Mouse (Mus musculus): ENCODE data around the gene Foxn3. TPM values are rescaled to one million over a fixed set of nuclear protein-coding genes. Genes with fewer than 3 reads are reported as not detected.
A peak's percentile ranks its signal among the peaks of the same experiment; 100 is the strongest.

The Foxn3 gene
- total RNA-seq, 2 experiments from 2014 or later = 128 to 143 TPM

GRCm38 (mm10) chr12:99243316-99243715 lies 320.1 kb downstream of the Foxn3 start:
- intact Hi-C loops (cut with DNase I) = no loop called here
- no peak for DNase-seq

DNA sequence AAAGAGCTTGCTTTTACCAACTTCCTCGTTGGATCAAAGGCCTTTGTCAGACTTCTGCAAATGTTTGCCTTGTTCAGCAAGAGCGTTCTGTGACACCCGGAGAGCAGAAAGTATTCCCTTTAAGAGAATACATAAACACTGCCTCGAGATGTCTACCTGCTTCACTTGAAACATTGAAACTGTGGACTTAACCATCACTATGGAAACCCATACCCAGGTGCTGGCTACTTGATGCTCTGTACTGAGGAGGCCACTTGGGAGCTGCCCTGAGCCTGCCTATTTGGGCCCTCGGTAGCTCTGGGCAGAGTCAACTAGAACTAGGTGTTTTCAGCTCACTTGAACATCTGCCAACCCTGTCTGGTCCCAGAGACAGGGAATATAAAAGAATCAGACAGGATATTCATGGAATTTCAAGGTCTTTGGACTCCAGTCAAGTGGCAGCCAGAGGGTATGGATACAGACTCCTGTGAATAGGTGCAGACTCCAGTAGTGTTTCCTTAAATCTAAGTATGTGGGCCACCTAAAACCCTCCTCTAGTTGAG lies 323.1 kb downstream of the Foxn3 start:
- intact Hi-C loops (cut with DNase I) = no loop called here
- DNase-seq = no peak

DNA sequence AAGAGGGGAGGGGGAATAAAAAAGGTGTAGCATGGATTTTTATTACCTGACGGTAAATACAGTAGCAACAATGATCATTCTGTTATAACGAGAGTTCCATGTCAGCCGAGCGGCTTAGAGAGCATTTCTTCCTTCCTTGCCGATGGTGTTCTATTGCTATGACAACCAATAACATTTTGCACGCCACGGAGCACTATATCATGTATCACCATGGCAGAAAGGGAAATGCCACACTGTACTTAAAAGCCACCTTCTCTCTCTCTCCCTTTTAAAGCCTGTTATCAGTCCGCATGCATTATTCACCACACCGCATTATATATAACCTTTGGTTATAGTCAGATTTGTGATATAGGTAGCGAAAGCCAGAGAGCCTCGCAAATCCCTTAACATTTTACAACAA lies 323.6 kb downstream of the Foxn3 start:
- intact Hi-C loops (cut with DNase I) = no loop called here
- no peak for DNase-seq

- DNase-seq = no peak
- intact Hi-C loops (cut with DNase I) = no loop called here
These were observed 325.9 kb downstream of the Foxn3 start for GRCm38 (mm10) chr12:99237497-99237896.

DNA sequence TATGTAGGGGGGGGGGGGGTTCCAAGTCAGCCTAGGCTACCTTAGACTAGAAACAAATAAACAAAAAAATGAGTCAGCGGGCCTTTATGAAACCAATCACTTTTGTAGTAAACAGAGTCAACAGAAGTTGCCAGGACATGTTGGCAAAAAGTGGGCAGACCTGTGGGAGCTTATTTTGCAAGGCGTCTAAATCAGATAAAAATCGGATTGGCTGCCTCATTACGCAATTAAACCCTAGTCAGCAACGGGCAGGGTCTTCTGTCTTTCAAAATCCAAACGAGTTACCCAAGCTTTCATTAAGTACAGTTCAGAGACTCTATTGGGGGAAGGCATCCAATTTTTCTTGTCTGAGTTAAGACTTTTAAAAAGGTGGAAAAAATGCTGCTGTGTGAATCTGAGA lies 329.0 kb downstream of the Foxn3 start:
- intact Hi-C loops (cut with DNase I) = no loop called here

GRCm38 (mm10) chr12:99233386-99233785 lies 330.0 kb downstream of the Foxn3 start:
- intact Hi-C loops (cut with DNase I) = no loop called here

More for the DNA sequence above, 329.0 kb downstream of the Foxn3 start:
- DNase-seq = no peak

DNA sequence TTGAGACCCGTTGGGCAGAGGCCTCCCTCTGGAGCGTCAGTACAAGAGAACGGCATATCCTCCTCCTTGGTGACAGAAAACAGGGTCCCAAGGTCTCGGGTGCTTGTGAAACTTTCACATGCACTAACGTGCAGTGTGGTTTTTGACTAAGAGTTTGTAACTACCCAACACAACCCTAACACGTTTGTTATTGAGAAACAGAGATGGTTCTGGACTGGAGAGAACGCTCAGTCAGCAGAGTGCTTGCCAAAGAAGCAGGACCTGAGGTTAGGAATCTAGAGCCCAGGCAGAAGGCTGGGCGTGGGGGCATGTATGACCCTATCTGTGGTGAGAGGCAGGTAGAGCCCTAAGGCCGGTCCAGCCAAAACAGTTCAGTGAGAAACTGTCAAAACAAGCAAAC lies 330.9 kb downstream of the Foxn3 start:
- intact Hi-C loops (cut with DNase I) = no loop called here
- no peak for DNase-seq

More at GRCm38 (mm10) chr12:99233386-99233785, 330.0 kb downstream of the Foxn3 start:
- peak; percentile 65 to 69 for DNase-seq

- intact Hi-C loops (cut with DNase I) = no loop called here
- no peak for DNase-seq
These were observed 332.1 kb downstream of the Foxn3 start for GRCm38 (mm10) chr12:99231321-99231720.

DNA sequence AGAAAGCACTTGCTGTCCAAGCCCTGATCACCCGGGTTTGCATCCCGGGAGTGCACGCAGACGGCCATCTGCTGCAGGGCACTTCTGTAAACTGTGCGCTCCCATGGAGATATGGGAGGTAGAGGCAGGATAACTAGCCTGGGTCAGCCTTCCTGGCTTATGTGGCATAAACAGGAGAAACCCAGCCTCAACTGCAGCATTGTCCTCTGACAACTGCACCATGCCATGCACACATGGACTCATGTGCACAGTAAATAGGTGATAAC lies 332.7 kb downstream of the Foxn3 start:
- no peak for DNase-seq
- intact Hi-C loops (cut with DNase I) = no loop called here

DNA sequence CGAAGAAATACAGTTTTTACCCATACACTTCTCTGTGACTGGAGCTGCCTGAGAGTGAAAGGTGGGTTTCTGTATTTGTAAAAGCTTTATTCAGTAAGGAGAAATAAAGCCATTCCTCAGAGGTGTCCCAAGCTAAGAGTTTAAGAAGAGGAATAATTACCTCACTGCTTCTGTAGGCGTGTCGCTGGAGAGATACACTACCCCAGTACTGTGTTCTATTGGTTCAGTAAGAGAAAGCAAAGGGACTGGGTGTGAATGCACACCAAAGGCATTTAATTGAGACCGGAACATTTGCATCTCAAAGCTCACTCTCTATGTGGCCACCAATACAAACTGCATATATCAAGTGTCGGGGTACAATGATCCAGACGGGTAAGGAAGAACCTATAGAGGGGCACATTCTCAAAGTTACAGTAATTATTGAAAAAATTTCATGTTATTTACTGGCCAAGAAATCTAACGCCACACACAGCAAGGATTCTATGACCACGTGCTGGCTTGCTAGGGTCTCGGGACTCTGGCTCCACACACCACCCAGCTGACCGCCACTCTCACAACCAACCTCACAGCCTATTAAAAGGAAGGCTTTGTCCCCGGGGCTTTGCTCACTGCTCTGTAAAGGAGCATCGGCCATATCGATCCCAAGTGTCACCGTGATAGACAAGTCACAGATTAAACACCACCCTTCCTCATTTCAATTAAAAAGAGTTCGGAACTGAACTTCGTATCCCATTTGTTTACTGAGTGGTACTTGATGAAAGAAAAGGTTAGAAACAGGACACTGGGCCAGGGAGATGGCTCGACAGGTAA lies 333.2 kb downstream of the Foxn3 start:
- no peak for DNase-seq
- intact Hi-C loops (cut with DNase I) = no loop called here

DNA sequence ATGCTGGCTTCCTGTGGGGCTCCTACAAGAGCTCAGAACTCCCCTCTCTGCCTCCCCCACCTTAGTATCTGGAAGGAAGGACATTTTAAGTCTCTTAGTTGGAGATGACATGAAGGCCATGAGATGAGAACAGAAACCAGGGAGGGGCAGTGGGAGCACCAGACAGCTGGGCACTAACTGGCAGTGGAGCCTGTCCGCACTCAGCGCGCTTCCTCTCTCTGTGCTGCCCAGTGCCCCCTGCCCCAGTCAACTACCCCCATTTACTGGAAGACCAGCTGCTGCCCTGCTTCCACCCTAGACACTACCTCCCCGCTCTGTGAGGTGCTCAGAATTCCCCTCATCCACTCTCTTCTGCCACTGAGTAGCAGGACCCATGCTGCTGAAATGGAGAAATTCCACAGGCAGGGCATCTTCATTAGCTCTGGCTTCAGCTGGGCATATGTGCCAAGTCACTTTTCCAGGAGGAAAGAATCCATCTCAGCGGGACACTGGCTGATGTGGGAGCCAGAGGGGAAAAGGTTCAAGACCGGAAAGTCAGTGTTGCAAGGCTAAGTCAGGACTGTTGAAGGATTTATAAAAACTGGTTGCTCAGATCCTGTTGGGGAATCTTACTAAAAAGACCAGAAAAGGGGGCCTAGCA lies 335.9 kb downstream of the Foxn3 start:
- intact Hi-C loops (cut with DNase I) = no loop called here
- DNase-seq = no peak

DNA sequence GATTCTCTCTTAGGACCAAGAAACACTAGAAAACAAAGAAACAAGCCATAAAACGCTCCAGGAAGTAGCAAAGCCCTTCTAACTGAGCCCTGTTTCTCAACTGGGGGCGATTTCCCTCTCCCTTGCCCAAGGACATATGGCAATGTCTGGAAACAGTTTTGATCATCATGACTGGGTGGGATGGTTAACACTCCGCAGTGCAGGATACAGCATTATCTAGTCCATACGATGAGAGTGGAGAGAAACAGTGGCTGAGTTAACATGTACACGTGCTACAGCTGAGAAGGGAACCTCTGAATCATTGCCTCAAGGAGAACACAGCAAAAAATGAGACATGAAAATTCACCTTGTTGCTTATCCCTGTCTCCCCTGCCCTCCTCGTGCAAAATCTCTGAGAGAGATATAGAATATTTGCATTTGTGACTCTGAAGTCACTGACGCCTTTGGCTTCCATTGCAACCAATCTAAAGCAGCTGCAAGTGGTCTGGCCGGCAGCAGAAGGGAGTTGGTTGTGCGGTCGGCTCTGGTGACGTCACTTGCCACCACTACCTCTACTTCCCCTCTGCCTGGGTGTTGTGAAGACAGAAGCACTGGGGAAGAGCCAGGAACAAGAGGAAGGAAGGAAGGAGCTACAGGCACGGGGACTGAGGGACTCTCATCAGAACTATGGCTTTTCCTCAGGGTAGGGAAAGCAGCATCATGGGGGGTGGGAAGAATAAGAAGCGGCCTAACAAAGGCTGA lies 338.3 kb downstream of the Foxn3 start:
- DNase-seq = peak in 1 of 2 experiments; percentile 29
- intact Hi-C loops (cut with DNase I) = no loop called here

GRCm38 (mm10) chr12:99221087-99221846 lies 342.1 kb downstream of the Foxn3 start:
- intact Hi-C loops (cut with DNase I) = no loop called here
- DNase-seq = no peak

- DNase-seq = peak; percentile 32 to 35
- intact Hi-C loops (cut with DNase I) = no loop called here
These were observed 343.0 kb downstream of the Foxn3 start for GRCm38 (mm10) chr12:99220333-99220732.

DNA sequence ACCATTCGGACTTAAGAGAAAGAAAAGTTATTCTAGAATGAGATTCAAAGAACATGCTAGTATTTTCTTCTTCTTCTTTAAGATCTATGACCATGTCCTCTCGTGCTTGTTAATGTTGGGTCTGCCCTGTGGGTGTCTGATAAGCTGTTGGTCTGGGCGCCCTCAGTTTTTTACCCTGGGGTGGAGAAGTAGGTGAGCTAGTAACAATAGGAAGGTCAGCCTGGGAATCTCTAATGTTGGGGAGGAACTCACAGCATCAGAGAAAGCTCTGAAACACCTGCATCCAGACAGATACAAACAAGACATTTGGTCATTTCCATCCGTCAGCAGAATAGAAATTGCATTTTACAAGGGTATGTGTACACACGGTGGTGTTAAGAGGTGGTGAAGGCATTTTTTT lies 343.6 kb downstream of the Foxn3 start:
- intact Hi-C loops (cut with DNase I) = loop anchor here (5.0 kb wide), 1 partner anchor 117 kb away; no protein-coding TSS in a partner anchor

GRCm38 (mm10) chr12:99217145-99217698 lies 346.2 kb downstream of the Foxn3 start:
- intact Hi-C loops (cut with DNase I) = loop anchor here (5.0 kb wide), 1 partner anchor 120 kb away; no protein-coding TSS in a partner anchor
- peak in 1 of 2 experiments; percentile 19 for DNase-seq

More for the DNA sequence above, 343.6 kb downstream of the Foxn3 start:
- DNase-seq = no peak

- intact Hi-C loops (cut with DNase I) = loop anchor here (5.0 kb wide), 1 partner anchor 121 kb away; no protein-coding TSS in a partner anchor
- peak; percentile 61 to 72 for DNase-seq
These were observed 347.0 kb downstream of the Foxn3 start for GRCm38 (mm10) chr12:99216341-99216761.

DNA sequence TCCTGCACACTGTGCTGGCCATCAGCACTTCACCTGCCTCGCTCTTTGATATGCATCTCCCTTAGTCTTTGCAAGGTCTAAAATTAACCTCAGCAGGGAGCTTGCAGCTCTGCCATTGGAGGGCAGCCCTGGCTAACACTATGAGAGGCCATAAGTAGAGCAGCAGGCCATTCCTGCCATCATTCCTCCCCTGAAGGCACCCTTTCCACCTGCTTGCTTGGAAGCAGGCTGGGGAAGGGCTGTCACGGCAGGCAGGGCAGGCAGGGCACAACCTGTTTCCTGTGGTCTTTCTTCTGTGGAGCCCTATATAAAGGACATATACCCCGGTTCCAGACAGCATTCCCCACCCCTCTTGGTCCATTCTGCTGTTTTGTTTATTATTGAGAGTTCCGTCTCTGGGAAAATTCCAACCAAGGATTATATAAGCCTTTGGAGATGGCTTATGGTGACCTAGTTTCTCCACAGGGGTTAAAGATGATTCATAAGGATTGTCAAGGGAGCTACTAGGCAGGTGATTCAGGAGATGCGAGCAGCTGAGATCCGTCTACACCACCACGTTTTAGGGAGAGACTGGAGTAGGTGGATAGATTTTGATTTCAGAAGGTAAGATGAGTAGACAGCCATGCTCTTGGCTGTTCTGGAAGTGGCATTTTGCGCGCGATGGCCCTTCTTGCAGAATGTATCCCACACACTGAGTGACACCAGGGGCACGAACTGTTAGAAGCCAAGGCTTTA lies 347.7 kb downstream of the Foxn3 start:
- intact Hi-C loops (cut with DNase I) = loop anchor here (2.0 to 5.0 kb wide), 2 partner anchors 122 to 177 kb away; no protein-coding TSS in a partner anchor
- peak; percentile 54 to 61 for DNase-seq

- intact Hi-C loops (cut with DNase I) = loop anchor here (2.0 kb wide), 1 partner anchor 179 kb away; no protein-coding TSS in a partner anchor
- peak; percentile 34 to 48 for DNase-seq
These were observed 349.3 kb downstream of the Foxn3 start for GRCm38 (mm10) chr12:99214098-99214497.

Data from heart, postnatal 10 days (tissue).